Mouse (Mus musculus): Measurements from ENCODE around the gene Farp1.
A peak's percentile ranks its signal among the peaks of the same experiment; 100 is the strongest.
"Not testable (repeated sequence)": the region's sequence is repeated elsewhere in the genome, so short reads cannot be mapped to it uniquely, and the experiment has no call there.

Farp1 gene

GRCm38 (mm10) chr14:121034973-121035662, at the start of gene Farp1:
TSS of gene Farp1 (plus strand) at chr14:121035200.
- DNase-seq: peak; percentile 64

- no peak for DNase-seq
These were observed 45.9 kb upstream of the Farp1 start for GRCm38 (mm10) chr14:120989126-120989525.

DNA sequence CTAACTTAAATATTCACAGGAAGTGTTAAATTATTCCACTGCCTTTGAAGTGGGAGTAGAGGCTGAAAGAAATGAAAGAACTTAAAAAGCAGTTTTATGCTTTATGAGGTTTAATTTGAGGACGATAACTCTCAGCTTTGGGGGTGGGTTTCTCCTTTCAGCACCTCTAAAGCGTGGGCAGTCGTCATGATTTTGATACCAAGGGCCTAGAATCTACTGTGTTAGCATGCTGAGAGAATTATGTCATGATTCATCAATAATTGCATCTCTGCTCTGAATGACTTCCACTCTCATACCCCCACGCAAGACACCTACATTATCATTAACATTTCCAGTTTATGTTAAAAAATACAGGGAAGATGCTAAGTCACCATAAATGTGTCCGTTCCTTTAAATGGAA, 37.3 kb upstream of the Farp1 start:
- no peak for DNase-seq

DNA sequence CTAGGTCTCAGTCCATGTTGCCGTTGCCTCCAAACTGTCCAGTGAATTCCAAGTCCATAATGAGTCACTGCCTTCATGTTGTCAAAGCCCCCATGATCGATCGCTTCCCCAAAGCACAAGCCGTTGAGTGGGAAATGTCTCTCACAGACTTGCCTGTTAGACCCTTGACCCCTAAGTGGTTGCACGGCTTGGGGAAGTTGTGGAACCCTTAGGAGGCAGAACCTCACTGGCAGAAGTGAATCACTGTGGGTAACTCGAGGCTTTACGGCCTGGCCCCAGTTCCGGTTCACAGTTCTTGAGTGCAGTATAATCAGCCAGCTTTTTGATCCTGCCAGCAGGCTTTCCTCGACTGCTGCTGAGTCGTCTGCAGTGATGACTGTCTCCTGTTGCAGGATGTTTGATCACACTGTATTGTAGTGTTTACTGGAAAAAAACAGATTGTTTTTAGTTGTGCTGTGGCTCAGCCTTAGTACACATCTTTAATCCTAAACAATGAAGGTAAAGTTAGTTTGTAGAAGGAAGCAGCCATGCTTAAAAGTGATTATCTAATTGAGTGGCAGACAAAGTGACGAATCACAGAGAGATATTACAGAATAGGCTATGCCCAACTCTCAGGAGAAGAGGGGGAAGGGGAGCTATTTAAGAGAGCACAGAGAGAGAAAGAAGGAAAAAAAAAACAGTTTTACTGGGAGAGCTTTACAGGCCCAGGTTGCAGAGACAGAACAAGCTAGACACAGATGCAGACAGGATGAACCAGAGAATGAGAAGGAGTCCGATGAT, 34.2 kb upstream of the Farp1 start:
- DNase-seq: no peak

GRCm38 (mm10) chr14:121005621-121006020, 29.4 kb upstream of the Farp1 start:
- DNase-seq: no peak

- no peak for DNase-seq
These were observed 29.0 kb upstream of the Farp1 start for GRCm38 (mm10) chr14:121006021-121006420.

GRCm38 (mm10) chr14:121015114-121015690, 19.8 kb upstream of the Farp1 start:
- DNase-seq: no peak

DNA sequence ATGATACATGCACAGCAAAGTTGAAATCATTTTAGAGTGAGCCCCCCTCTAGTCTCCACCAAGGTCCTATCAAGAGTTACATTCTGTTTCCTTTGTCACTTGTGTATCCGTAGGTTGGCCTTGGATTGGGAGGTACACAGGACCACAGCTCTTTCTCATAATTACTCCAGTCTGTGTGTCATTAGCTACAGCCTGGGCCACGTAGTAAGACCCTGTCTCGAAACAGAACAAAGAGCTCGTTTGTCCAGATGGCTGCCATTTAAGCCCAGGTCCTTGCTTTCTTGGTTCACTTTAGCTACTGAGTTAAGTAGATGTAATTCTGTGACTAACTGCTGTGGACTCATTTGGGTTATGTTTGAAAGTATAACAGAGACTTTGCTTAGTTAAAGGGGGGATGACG, 12.6 kb upstream of the Farp1 start:
- no peak for DNase-seq

DNA sequence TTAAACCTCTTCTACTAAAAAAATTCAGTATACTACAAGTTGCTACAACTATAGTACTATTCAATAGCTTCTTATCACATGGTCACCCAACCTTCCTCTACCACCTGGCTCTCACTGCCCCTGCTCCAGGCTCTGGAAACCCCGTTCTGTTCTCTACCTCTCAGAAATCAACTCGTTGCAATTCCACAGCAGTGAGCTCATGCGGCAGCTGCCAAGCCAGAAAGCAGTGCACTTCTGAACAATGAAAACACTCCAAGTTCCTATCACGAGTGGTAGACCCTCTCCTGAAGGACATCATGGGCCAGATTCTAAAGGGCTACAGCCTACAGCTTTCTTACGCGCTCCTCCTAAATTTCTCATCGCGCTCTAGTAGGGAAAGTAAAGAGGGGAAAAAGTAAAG, 9.6 kb upstream of the Farp1 start:
- no peak for DNase-seq

- no peak for DNase-seq
These were observed 3.6 kb upstream of the Farp1 start for GRCm38 (mm10) chr14:121031396-121031795.

GRCm38 (mm10) chr14:121034525-121034924, 475 bp upstream of the Farp1 start:
- no peak for DNase-seq

DNA sequence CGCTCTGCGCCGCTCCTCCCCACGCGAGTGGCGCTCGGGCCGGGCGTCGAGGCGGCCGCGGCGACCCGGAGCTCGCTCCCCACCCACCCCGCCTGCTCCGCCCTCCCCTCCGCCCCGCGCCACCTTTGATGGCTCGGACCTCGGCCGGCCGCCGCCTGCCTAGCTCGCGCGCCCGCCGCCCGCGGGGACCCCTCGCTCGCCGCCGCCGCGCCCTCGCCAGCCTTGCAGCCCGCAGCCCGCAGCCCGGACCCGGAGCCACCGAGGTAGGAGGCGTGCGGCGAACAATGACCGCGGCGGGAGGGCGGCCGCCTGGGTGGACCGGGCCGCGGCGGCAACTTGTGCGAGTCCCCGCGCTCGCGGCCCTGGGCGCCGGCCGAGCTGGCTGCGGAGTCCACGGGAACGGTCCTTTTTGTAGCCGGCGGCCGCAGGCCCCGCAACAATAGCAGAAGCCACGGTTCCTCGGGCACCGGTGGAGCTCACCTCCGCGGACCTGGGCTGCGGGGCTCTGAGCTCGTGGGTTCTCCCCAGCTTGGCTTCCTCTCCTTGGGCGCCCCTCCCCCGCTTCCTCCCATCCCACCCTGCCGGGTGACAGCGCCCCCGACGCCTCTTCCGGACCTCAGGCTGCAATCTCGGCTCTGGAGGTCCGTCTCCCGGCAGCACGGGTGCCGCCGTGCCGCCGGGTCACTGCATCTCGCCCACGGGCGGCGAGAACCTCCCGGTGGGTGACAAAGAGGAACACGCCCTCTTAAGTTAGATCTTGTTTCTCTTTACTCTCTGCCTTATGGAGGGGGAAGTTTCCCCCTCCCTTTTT, 868 bp downstream of the Farp1 start:
- peak; percentile 70 for DNase-seq

DNA sequence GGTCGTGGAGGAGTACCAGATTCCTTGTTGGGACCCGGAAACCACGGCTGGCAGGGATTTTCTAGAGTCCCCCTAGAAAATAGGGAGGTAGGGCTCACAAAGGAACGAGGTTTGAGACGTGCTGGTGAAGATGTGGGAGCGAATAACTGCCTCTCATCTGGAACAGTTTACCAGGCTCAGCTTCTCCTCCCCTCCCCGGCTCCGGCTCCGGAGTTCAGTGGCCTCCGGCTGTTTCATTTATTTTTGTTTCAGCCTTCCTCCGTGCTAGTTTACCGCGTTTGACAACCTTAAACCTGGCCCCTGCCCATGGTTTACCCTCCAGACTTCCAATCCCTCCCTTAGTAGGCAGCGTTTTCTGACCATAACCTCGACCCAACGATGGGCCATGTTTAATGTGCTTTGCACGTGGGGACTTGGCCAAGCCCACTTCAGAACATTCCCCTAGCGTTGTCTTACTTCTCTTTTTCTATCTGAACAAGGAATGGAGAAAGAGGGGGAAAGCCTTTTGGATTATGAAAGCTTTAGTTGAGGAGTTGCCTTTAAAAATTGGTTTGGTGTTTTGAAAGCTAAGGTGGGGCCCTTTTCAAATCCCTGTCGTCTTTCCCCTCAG, 1.7 kb downstream of the Farp1 start:
- no peak for DNase-seq

GRCm38 (mm10) chr14:121037276-121037675, 2.3 kb downstream of the Farp1 start:
- DNase-seq: no peak

DNA sequence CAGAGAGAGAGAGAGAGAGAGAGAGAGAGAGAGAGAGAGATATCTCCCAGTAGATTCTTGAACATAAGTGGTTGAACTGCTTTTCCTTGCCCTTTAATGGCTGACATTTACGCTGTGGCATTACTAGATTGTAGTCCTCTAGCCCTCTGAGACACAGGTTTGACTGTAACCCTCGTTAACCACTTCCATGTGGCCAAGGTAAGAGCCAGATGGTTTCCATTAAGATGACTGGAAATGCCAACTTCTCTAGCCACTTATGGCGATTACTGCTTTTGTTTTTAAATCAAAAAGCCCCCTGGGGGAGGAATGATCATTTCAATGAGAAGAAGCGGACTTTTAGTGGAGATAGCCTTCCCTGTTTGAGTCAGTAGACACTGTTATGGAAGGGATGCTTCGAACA, 3.7 kb downstream of the Farp1 start:
- DNase-seq: no peak

- DNase-seq: no peak
These were observed 9.1 kb downstream of the Farp1 start for GRCm38 (mm10) chr14:121044145-121044544.

DNA sequence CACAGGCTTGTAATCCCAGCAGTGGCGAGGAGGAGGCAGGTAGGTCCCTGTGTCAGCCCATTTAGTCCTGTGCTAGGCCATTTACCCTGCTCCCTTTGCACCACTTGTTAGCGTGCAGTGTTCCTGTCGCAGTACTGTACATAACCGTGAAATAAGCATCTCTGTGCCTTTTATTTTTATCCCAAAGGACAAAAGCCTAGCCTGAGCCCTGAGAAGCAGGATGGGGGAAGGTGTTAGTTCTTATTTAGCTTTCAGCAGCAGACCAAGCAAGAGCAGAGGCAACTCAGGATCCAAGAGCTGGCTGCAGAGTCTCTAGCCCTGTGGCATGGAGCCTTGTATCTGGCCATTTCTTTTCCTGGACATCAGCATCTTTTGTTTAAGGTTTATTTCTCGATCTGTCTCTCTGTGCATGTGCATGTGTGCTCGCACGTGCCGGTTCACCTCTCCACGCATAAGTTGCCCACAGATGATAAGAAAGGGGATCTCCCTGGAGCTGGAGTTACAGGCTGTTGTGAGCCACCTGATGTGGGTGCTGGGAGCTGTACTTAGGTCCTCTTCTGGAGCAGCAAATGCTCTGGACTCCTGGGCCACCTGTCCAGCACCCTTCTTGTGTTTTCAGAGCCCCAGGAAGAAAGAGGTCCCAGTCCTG, 11.4 kb downstream of the Farp1 start:
- DNase-seq: no peak

GRCm38 (mm10) chr14:121047780-121048179, 12.8 kb downstream of the Farp1 start:
- DNase-seq: no peak

- DNase-seq: not testable (repeated sequence)
These were observed 16.0 kb downstream of the Farp1 start for GRCm38 (mm10) chr14:121051002-121051401.

- peak; percentile 22 for DNase-seq
These were observed 18.1 kb downstream of the Farp1 start for GRCm38 (mm10) chr14:121053020-121053518.

DNA sequence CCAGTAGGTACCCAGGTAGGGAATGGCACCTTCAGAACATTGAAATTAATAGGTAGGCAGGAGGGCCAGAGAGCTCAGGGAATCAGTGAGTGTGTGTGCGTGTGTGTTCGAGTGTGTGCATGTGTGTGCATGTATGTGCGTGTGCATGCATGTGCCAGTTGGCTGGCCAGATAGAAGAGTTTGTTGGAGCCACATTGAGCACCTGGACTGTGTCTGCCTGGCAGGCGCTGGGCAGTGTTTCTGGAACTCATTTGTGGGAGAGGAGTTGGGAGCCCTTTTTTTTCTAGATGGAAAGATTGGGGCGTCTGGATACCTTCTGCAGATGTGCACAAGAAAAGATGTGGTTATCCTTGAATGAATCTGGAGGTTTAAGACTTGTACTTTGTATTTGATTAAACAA, 19.1 kb downstream of the Farp1 start:
- no peak for DNase-seq

DNA sequence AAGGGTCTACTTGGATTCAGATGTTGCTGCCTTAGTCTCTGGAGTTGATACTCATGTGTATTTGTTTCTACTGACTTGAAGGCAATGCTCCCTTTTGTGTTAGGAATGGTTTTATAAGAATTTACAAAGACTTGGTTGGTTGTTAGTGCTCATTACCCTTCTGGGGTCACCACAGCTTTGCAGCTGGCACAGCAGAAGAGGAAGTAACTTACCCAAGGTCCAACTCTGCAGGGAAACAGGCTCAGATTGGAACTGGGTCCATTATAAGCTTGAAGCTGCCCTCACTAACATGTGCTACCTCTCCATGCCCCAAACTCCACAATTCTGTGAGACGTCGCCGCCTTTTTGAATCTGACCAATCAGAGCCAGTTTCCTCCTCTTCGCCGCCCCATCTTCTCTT, 22.8 kb downstream of the Farp1 start:
- no peak for DNase-seq
